Mouse (Mus musculus) erythroblast, embryonic 14.5 days (primary cell): ENCODE results near the gene Clec18a.

ENCODE experiments used
- GATA1 ChIP-seq: IDR thresholded peaks from 2 replicates; pipeline ENCODE4 v1.6.1; 2012; ENCODE audit warnings: low read length, inconsistent platforms, mixed read lengths
- TAL1 ChIP-seq: IDR thresholded peaks from 3 replicates; pipeline ENCODE4 v1.6.1; 2012; ENCODE audit warnings: low read length, inconsistent platforms, mixed read lengths

- TF ChIP-seq GATA1 (no peak), TAL1 (no peak)
Measured at GRCm38 (mm10) chr8:111033482-111034215, 58.6 kb downstream of the Clec18a start.
